Mouse (Mus musculus): ENCODE measurements at regions not wholly inside any gene's neighbourhood (a gene's known extent, or its start where the extent isn't known, plus 50 kb on each side); places are given as distances from the start of the nearest gene placed in this dataset.

GRCm38 (mm10) chr15:13455560-13456219, 282.2 kb upstream of the Cdh6 start:
- ChIA-PET CTCF (no interaction called here), POLR2A (no interaction called here)

- CTCF ChIA-PET: no interaction called here
- POLR2A ChIA-PET: no interaction called here
These were observed 276.9 kb upstream of the Cdh6 start for GRCm38 (mm10) chr15:13450385-13450784.

DNA sequence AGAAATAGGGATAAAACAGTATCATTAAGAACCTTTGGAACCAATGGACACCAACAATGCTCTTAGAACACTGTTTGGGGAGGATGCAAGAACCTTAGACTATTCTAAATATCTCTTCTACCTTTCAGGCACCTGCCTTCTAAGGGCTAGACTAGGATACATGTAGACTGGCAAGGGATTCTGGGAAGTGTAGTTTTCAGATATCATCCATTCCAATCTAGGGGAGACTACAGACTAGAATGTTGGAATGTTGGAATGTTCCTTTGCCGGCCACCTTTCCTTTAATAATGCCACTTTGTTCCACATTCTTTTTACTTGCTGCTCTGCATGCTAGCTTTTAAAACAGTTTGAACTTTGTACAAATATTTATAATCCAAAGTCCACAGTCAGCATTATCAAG, 261.1 kb upstream of the Cdh6 start:
- CTCF ChIA-PET: no interaction called here
- POLR2A ChIA-PET: no interaction called here

DNA sequence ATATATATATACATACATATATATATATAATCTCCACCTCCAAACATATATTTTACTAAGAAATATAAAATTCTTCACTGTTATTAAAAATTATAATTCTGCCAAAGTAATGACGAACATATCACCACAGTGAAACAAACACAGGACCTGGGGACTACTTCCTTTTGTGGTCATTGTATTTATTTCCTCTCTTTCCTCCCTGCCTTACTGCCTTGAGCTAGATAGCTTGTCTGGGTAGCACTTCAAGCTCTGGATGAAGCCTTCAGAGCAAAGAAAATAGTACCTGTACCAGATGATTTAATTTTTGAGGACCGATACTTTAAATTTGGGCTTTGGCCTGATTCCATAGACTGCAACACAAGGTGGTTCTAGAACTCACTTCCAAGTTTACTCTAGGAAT, 259.5 kb upstream of the Cdh6 start:
- ChIA-PET CTCF (no interaction called here), POLR2A (no interaction called here)

DNA sequence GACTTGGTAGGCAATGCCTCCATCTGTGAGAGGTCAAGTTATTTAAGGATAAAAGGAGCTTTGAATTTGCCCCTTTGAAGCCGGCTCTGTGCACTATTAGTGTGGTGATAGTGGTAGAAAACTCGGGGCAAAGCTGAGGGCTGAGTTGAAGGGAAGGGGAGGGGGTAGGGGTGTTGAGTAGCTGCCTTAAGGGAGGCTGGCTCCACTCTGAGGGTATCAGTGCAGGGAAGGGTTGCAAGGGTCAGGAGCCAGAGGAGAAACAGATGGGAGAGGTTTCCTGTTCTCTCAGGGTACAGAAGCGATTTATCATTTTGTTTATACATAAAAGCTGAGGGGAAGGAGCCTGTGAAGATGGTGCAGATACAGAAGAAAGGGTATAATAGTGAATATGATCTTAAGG, 246.1 kb upstream of the Cdh6 start:
- ChIA-PET POLR2A (no interaction called here), CTCF (no interaction called here)

- POLR2A ChIA-PET: no interaction called here
- CTCF ChIA-PET: no interaction called here
These were observed 236.7 kb upstream of the Cdh6 start for GRCm38 (mm10) chr15:13410065-13410688.

DNA sequence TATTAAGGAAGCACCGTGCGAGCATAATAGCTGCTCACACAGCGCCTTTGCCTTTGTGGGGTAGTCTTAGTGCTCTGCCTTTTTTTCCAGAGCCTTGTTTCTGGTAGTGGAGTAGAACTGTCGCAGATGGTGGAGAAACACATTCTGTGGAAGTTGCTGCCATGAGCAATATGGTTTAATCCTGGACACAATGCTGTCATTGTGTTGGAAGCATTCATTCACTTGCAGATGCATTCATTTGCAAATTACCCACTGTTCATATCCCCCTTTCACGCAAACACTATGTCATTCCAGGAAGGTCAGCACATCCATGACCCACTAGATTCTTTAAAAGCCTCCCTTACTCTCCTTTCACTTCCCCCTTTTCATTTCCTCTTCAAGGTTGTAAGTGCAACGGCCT, 219.7 kb upstream of the Cdh6 start:
- CTCF ChIA-PET: interaction anchor here in 1 of 4 experiments (0.6 kb wide), 1 partner anchor 305 kb away, joined by 4 read pairs; no protein-coding TSS in a partner anchor
- POLR2A ChIA-PET: interaction anchor here in 1 of 4 experiments (1.5 kb wide), 1 partner anchor 16 kb away, joined by 3 read pairs; no protein-coding TSS in a partner anchor

- CTCF ChIA-PET: no interaction called here
These were observed 217.9 kb upstream of the Cdh6 start for GRCm38 (mm10) chr15:13391331-13391730.

GRCm38 (mm10) chr15:13384815-13385214, 211.3 kb upstream of the Cdh6 start:
- POLR2A ChIA-PET: no interaction called here
- CTCF ChIA-PET: no interaction called here

More at GRCm38 (mm10) chr15:13391331-13391730, 217.9 kb upstream of the Cdh6 start:
- POLR2A ChIA-PET: interaction anchor here in 1 of 4 experiments (0.6 kb wide), 1 partner anchor 91 kb away, joined by 3 read pairs; no protein-coding TSS in a partner anchor

GRCm38 (mm10) chr15:13375590-13375989, 202.1 kb upstream of the Cdh6 start:
- ChIA-PET POLR2A (no interaction called here), CTCF (interaction anchor here in 1 of 4 experiments (0.5 kb wide), 1 partner anchor 203 kb away, joined by 3 read pairs; no protein-coding TSS in a partner anchor)

GRCm38 (mm10) chr15:13368799-13369198, 195.3 kb upstream of the Cdh6 start:
- CTCF ChIA-PET: no interaction called here
- POLR2A ChIA-PET: no interaction called here

DNA sequence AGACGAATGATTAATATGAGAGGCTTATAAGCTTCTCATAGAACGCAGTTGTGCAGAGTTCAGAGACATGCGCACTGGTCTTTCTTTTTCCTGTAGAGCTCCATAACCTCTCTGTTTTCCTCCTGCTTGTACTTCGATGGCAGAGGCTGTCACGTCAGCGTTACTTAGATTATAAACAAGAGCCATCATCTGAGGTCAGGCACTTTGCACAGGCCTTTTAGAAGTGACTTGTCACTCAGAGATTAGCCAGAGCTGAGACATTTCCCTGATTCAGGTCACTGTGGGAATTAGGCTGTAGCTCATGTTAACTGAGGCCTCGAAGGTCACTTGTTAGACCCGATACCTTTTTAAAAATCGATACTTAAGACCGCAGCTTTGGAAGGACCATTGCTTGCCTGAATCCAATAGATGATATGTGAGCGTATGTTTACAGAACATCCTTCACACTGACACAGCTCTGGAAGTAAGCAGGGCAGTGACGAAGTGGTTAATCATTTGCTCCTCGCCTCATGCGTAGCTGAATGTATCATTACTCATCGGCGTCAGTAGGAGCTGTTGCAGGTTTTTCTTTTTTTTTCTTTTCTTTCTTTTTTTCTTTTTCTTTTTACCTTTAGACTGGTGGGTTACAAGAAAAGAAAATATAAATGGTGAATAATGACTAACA, 193.9 kb upstream of the Cdh6 start:
- CTCF ChIA-PET: no interaction called here
- POLR2A ChIA-PET: interaction anchor here in 2 of 4 experiments (0.5 to 0.6 kb wide), 2 partner anchors 22 to 195 kb away, joined by 3 to 4 read pairs; no protein-coding TSS in a partner anchor

DNA sequence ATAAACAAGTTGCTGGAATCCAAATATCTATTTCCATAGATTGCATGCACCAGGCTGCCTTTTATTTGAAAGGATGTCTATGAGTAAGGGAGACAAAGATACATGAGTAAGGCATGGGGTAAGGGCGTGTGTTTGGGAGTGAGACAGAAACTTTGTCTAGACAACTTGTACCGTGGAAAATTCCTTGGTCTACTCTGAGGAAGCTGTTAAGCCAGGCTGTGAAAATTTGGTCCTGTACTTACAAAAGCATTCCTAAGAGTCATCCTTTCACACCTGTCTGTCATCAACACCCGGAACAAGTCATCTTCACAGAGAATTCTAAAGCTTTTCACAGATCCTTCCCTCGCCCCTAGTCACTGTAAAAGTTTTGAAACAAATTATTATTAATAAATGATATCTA, 193.1 kb upstream of the Cdh6 start:
- ChIA-PET POLR2A (interaction anchor here in 1 of 4 experiments (0.6 kb wide), 1 partner anchor 194 kb away, joined by 3 read pairs; no protein-coding TSS in a partner anchor), CTCF (no interaction called here)

GRCm38 (mm10) chr15:13360741-13361140, 187.3 kb upstream of the Cdh6 start:
- ChIA-PET CTCF (interaction anchor here in 1 of 4 experiments (0.7 kb wide), 1 partner anchor 100 kb away, joined by 3 read pairs; no protein-coding TSS in a partner anchor), POLR2A (interaction anchor here in 1 of 4 experiments (0.6 kb wide), 1 partner anchor 44 kb away, joined by 3 read pairs; no protein-coding TSS in a partner anchor)

GRCm38 (mm10) chr15:13359026-13359425, 185.6 kb upstream of the Cdh6 start:
- POLR2A ChIA-PET: no interaction called here
- CTCF ChIA-PET: no interaction called here

GRCm38 (mm10) chr15:13350321-13350720, 176.8 kb upstream of the Cdh6 start:
- CTCF ChIA-PET: no interaction called here
- POLR2A ChIA-PET: interaction anchor here in 1 of 4 experiments (0.6 kb wide), 1 partner anchor 19 kb away, joined by 3 read pairs; no protein-coding TSS in a partner anchor

- CTCF ChIA-PET: no interaction called here
- POLR2A ChIA-PET: no interaction called here
These were observed 162.9 kb upstream of the Cdh6 start for GRCm38 (mm10) chr15:13336392-13336791.

DNA sequence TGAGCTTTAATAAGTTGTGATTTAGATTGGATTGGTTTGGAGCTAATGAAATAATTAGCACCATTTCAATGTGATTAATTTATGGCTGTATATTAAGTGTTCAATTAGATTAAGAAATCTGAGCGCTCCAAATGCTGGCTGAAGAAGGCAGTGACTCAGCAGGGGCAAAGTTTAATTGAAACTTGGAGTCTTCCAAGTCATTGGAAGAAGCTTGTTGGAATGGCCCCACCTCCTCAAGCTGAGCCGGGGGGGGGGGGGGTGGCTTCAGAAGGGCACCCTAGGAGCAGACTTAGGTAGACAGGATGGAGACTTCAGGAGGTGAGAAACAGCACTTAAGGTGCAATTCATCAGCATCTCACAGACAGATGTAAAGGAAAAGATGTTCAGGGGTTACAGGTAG, 151.0 kb upstream of the Cdh6 start:
- ChIA-PET POLR2A (interaction anchor here in 1 of 4 experiments (0.6 kb wide), 1 partner anchor 245 kb away, joined by 3 read pairs; no protein-coding TSS in a partner anchor), CTCF (no interaction called here)

DNA sequence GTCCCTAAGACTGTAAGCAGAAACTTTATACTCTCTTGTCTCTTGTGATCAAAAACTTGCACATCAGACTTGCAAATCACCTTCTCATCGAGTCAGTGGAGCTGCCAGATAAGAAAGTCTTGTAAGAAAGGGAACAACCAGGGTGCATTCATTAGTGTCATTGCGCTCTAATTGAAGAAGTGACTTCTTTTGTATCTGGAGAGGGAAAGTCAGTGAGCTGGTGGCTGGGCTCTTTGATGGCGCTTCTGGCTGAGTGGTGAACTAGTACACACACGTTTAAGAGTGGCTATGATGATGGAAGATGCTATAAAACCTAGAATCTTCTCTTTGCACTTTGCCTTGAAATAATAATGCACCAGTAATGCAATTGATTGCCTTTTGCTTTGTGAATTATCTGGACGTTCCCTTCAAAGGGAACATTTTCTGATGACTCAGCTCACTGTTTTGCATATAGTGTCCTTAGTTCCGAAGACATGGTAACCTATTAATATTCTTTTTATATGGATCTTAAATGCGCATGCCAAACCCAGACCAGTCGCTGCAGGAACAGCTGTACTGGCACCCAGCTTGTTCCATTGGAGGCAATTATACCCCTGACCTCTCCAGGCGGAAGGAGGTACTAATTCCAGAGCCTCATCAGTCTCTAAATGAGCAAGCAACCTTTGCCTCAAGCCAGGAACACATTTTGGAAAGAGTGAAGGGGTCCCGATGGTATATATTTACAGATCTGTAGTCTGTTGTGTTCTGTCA, 147.3 kb upstream of the Cdh6 start:
- ChIA-PET CTCF (interaction anchor here in 1 of 4 experiments (0.6 kb wide), 1 partner anchor 540 kb away, joined by 3 read pairs; no protein-coding TSS in a partner anchor), POLR2A (no interaction called here)

DNA sequence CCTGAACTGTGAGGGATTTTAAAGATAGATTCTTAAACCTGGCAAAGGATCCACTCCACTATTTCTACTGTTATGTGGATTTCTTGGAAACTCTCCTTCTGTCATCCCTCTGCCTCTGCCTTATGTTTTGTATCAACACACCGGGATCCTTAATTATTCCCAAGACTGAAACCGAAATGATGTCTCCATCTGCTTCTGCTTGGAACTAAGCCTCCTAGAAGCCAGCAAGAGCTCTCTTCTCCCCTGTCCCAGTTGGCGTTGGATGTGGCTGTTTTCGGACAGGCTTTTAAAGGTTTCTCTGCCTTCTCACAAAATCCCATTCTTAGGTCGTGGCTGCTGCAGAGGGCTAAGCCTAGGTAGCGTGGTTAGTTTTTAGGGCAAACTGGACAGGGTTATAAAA, 131.1 kb upstream of the Cdh6 start:
- ChIA-PET CTCF (no interaction called here), POLR2A (no interaction called here)

Data from embryonic stem cell, embryonic (primary cell).